Mouse (Mus musculus): ENCODE measurements around the gene Dcdc2b. TPM values are rescaled to one million over a fixed set of nuclear protein-coding genes. Genes with fewer than 3 reads are reported as not detected.

The Dcdc2b gene
- polyA plus RNA-seq, 1 experiment from 2014 or later = 2.0 TPM

GRCm38 (mm10) chr4:129617121-129617641 lies 3.1 kb upstream of the Dcdc2b start:
- peaks cover 8% of the 10 kb centered on the region; the same call in 1 of the 2 replicates for H3K4me1 ChIP-seq (ENCODE audit: control insufficient read depth, insufficient read depth, low read length)
- H3K9ac ChIP-seq (ENCODE audit: low read depth, low read length) = no peak overlapping the region
- no peaks in the 10 kb centered on the region for H3K27me3 ChIP-seq (ENCODE audit: control insufficient read depth, insufficient read depth, low read length)
- no peaks in the 10 kb centered on the region for H3K9me3 ChIP-seq (ENCODE audit: control insufficient read depth, low read length)
- no peak overlapping the region for H3K4me2 ChIP-seq (replicated peaks; ENCODE audit: low read depth, low read length)
- H3K4me3 ChIP-seq (ENCODE audit: low read length) = no peak overlapping the region
- H3K36me3 ChIP-seq (ENCODE audit: control insufficient read depth, insufficient read depth, low read length) = peaks cover 15% of the 10 kb centered on the region; the same call in 1 of the 2 replicates
- WGBS = 82% methylated on average over 7 of the region's 7 CpGs
- no peak overlapping the region for H3K27ac ChIP-seq (ENCODE audit: low read depth, low read length)
- no peak for ATAC-seq (ENCODE audit: low FRiP score, low TSS enrichment)

GRCm38 (mm10) chr4:129616631-129617030 lies 2.6 kb upstream of the Dcdc2b start:
- H3K9ac ChIP-seq (ENCODE audit: low read depth, low read length) = no peak overlapping the region
- no peak overlapping the region for H3K27ac ChIP-seq (ENCODE audit: low read depth, low read length)
- H3K4me3 ChIP-seq (ENCODE audit: low read length) = no peak overlapping the region
- no peaks in the 10 kb centered on the region for H3K27me3 ChIP-seq (ENCODE audit: control insufficient read depth, insufficient read depth, low read length)
- H3K9me3 ChIP-seq (ENCODE audit: control insufficient read depth, low read length) = no peaks in the 10 kb centered on the region
- no peak for ATAC-seq (ENCODE audit: low FRiP score, low TSS enrichment)
- H3K36me3 ChIP-seq (ENCODE audit: control insufficient read depth, insufficient read depth, low read length) = peaks cover 15% of the 10 kb centered on the region; the same call in 1 of the 2 replicates
- WGBS = 87% methylated on average over 3 of the region's 3 CpGs
- H3K4me1 ChIP-seq (ENCODE audit: control insufficient read depth, insufficient read depth, low read length) = peaks cover 8% of the 10 kb centered on the region; the same call in 1 of the 2 replicates
- H3K4me2 ChIP-seq (replicated peaks; ENCODE audit: low read depth, low read length) = no peak overlapping the region

GRCm38 (mm10) chr4:129615801-129616290 lies 1.8 kb upstream of the Dcdc2b start:
- no peak overlapping the region for H3K9ac ChIP-seq (ENCODE audit: low read depth, low read length)
- WGBS = 90% methylated on average over 9 of the region's 9 CpGs

GRCm38 (mm10) chr4:129610472-129610871 lies 3.6 kb downstream of the Dcdc2b start:
- H3K27ac ChIP-seq (ENCODE audit: low read depth, low read length) = no peak overlapping the region
- H3K4me2 ChIP-seq (replicated peaks; ENCODE audit: low read depth, low read length) = no peak overlapping the region
- H3K9ac ChIP-seq (ENCODE audit: low read depth, low read length) = no peak overlapping the region
- H3K9me3 ChIP-seq (ENCODE audit: control insufficient read depth, low read length) = no peaks in the 10 kb centered on the region
- no peaks in the 10 kb centered on the region for H3K27me3 ChIP-seq (ENCODE audit: control insufficient read depth, insufficient read depth, low read length)
- peaks cover 28% of the 10 kb centered on the region for H3K36me3 ChIP-seq (ENCODE audit: control insufficient read depth, insufficient read depth, low read length)
- 78% methylated on average over 4 of the region's 4 CpGs for WGBS
- ATAC-seq (ENCODE audit: low FRiP score, low TSS enrichment) = no peak
- no peak overlapping the region for H3K4me3 ChIP-seq (ENCODE audit: low read length)
- H3K4me1 ChIP-seq (ENCODE audit: control insufficient read depth, insufficient read depth, low read length) = no peaks in the 10 kb centered on the region

More at GRCm38 (mm10) chr4:129615801-129616290, 1.8 kb upstream of the Dcdc2b start:
- Histone ChIP-seq H3K27ac (ENCODE audit: low read depth, low read length) (no peak overlapping the region), H3K27me3 (ENCODE audit: control insufficient read depth, insufficient read depth, low read length) (no peaks in the 10 kb centered on the region), H3K36me3 (ENCODE audit: control insufficient read depth, insufficient read depth, low read length) (peaks cover 15% of the 10 kb centered on the region; the same call in 1 of the 2 replicates), H3K4me3 (ENCODE audit: low read length) (no peak overlapping the region), H3K4me2 (replicated peaks; ENCODE audit: low read depth, low read length) (no peak overlapping the region), H3K9me3 (ENCODE audit: control insufficient read depth, low read length) (no peaks in the 10 kb centered on the region), H3K4me1 (ENCODE audit: control insufficient read depth, insufficient read depth, low read length) (peaks cover 8% of the 10 kb centered on the region; the same call in 1 of the 2 replicates)
- ATAC-seq (ENCODE audit: low FRiP score, low TSS enrichment) = no peak

GRCm38 (mm10) chr4:129610026-129610425 lies 4.0 kb downstream of the Dcdc2b start:
- 68% methylated on average over 4 of the region's 4 CpGs for WGBS

GRCm38 (mm10) chr4:129609139-129609631 lies 4.9 kb downstream of the Dcdc2b start:
- Histone ChIP-seq H3K27ac (ENCODE audit: low read depth, low read length) (no peak overlapping the region), H3K9ac (ENCODE audit: low read depth, low read length) (no peak overlapping the region)
- ATAC-seq (ENCODE audit: low FRiP score, low TSS enrichment) = peak; percentile 25

More at GRCm38 (mm10) chr4:129610026-129610425, 4.0 kb downstream of the Dcdc2b start:
- peaks cover 32% of the 10 kb centered on the region for H3K36me3 ChIP-seq (ENCODE audit: control insufficient read depth, insufficient read depth, low read length)
- no peaks in the 10 kb centered on the region for H3K4me1 ChIP-seq (ENCODE audit: control insufficient read depth, insufficient read depth, low read length)
- no peak for ATAC-seq (ENCODE audit: low FRiP score, low TSS enrichment)
- H3K27me3 ChIP-seq (ENCODE audit: control insufficient read depth, insufficient read depth, low read length) = no peaks in the 10 kb centered on the region
- no peak overlapping the region for H3K9ac ChIP-seq (ENCODE audit: low read depth, low read length)
- no peak overlapping the region for H3K4me2 ChIP-seq (replicated peaks; ENCODE audit: low read depth, low read length)
- H3K27ac ChIP-seq (ENCODE audit: low read depth, low read length) = no peak overlapping the region
- no peaks in the 10 kb centered on the region for H3K9me3 ChIP-seq (ENCODE audit: control insufficient read depth, low read length)
- H3K4me3 ChIP-seq (ENCODE audit: low read length) = no peak overlapping the region

GRCm38 (mm10) chr4:129608426-129609025 lies 5.5 kb downstream of the Dcdc2b start:
- H3K27ac ChIP-seq (ENCODE audit: low read depth, low read length) = no peak overlapping the region
- WGBS = 32% methylated on average over 7 of the region's 7 CpGs
- peak; percentile 79 for ATAC-seq (ENCODE audit: low FRiP score, low TSS enrichment)

More at GRCm38 (mm10) chr4:129609139-129609631, 4.9 kb downstream of the Dcdc2b start:
- WGBS = 78% methylated on average over 12 of the region's 12 CpGs
- Histone ChIP-seq H3K36me3 (ENCODE audit: control insufficient read depth, insufficient read depth, low read length) (peaks cover 39% of the 10 kb centered on the region), H3K4me1 (ENCODE audit: control insufficient read depth, insufficient read depth, low read length) (no peaks in the 10 kb centered on the region), H3K9me3 (ENCODE audit: control insufficient read depth, low read length) (no peaks in the 10 kb centered on the region), H3K4me2 (replicated peaks; ENCODE audit: low read depth, low read length) (no peak overlapping the region), H3K27me3 (ENCODE audit: control insufficient read depth, insufficient read depth, low read length) (no peaks in the 10 kb centered on the region), H3K4me3 (ENCODE audit: low read length) (no peak overlapping the region)

GRCm38 (mm10) chr4:129600233-129601158 lies 13.6 kb downstream of the Dcdc2b start, which contains the start of the genes Eif3i and Tmem234:
Gene Eif3i, minus strand, starts transcription at chr4:129600648.
Gene Tmem234, plus strand, starts transcription at chr4:129600668.
- peak within 1 kb of the TSS; percentile 92 for H3K9ac ChIP-seq (ENCODE audit: low read depth, low read length)
- under 1% methylated on average over 63 of the region's 74 CpGs for WGBS
- H3K9me3 ChIP-seq (ENCODE audit: control insufficient read depth, low read length) = no peaks in the 10 kb centered on the region
- ATAC-seq (ENCODE audit: low FRiP score, low TSS enrichment) = peak; percentile 85
- peak within 1 kb of the TSS; percentile 71 for H3K27ac ChIP-seq (ENCODE audit: low read depth, low read length)
- H3K4me2 ChIP-seq (replicated peaks; ENCODE audit: low read depth, low read length) = peak within 1 kb of the TSS; percentile 92
- no peaks in the 10 kb centered on the region for H3K27me3 ChIP-seq (ENCODE audit: control insufficient read depth, insufficient read depth, low read length)
- peak within 1 kb of the TSS; percentile 100 for H3K4me3 ChIP-seq (ENCODE audit: low read length)
- H3K36me3 ChIP-seq (ENCODE audit: control insufficient read depth, insufficient read depth, low read length) = peaks cover 47% of the 10 kb centered on the region
- H3K4me1 ChIP-seq (ENCODE audit: control insufficient read depth, insufficient read depth, low read length) = peaks cover 18% of the 10 kb centered on the region

More at GRCm38 (mm10) chr4:129608426-129609025, 5.5 kb downstream of the Dcdc2b start:
- peaks cover 46% of the 10 kb centered on the region for H3K36me3 ChIP-seq (ENCODE audit: control insufficient read depth, insufficient read depth, low read length)
- H3K4me1 ChIP-seq (ENCODE audit: control insufficient read depth, insufficient read depth, low read length) = no peaks in the 10 kb centered on the region
- H3K4me3 ChIP-seq (ENCODE audit: low read length) = no peak overlapping the region
- H3K4me2 ChIP-seq (replicated peaks; ENCODE audit: low read depth, low read length) = no peak overlapping the region
- H3K9me3 ChIP-seq (ENCODE audit: control insufficient read depth, low read length) = no peaks in the 10 kb centered on the region
- H3K27me3 ChIP-seq (ENCODE audit: control insufficient read depth, insufficient read depth, low read length) = no peaks in the 10 kb centered on the region
- no peak overlapping the region for H3K9ac ChIP-seq (ENCODE audit: low read depth, low read length)
